ENCODE assay signal across 12 mouse cellular contexts in the genomic region with DNA sequence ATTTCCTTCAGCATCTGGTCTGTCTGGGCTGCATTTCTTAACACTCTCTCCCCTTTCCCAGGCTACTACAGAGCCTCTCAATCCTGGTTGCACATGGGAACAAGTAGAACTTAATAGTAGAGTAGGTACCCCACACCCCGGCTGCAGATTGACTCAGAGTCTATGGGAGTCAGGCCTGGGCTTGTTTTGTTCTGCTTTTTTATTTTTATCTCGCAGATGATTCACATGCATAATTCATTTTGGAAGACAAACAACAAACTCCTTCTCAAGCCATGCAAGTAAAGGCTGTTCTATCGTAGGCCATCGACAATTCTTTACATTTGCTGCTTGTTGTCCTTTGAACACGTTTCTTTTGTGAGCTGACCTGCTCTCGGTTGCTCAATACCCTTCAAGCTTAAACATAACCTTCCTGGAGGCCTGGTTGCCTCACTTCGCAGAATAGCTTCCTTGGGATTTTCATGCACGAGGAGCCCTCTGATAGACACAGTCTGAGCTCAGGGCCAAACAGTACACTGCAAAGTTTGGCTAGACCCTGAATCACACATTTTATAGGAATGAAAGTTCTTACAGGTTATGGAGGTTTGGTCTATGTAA. TPM values are rescaled to one million over a fixed set of nuclear protein-coding genes. Genes with fewer than 3 reads are reported as not detected.
DNase-seq lines count a peak whose midpoint lies in the region; TF ChIP-seq lines count a peak whose summit lies in the region.
"Had no signal": no experiment of that assay in that cellular context is flagged by ENCODE, and none has a peak within 500 bp of the region (broad histone marks: within the 10 kb centered on the region; RNA-seq: fewer than 3 reads in every experiment).

No protein-coding gene starts in this region.

- no peaks in the 10 kb centered on the region for H3K36me3 ChIP-seq in testis, adult 2 months (ENCODE audit: control insufficient read depth, insufficient read depth, low read length)
- no peaks in the 10 kb centered on the region for H3K36me3 ChIP-seq in forebrain, embryonic 10.5 days (replicated peaks)
- H3K36me3 ChIP-seq: embryonic facial prominence, embryonic 12.5 days had no signal

- H3K4me3 ChIP-seq in testis, adult 2 months (ENCODE audit: control insufficient read depth, low read depth, low read length): no peak overlapping the region
- H3K4me3 ChIP-seq in forebrain, embryonic 10.5 days: no peak overlapping the region
- H3K4me3 ChIP-seq: embryonic facial prominence, embryonic 12.5 days had no signal

- intact Hi-C loops in heart, postnatal 14 days (cut with DNase I): no loop called here

- H3K27ac ChIP-seq in testis, adult 2 months (ENCODE audit: control insufficient read depth, insufficient read depth, low read depth, low read length): peak overlapping the region; percentile 61; the same call in 1 of the 2 replicates
- H3K27ac ChIP-seq in forebrain, embryonic 10.5 days: no peak overlapping the region
- H3K27ac ChIP-seq: embryonic facial prominence, embryonic 12.5 days; left cerebral cortex, adult 2 months had no signal

- peaks cover 5% of the 10 kb centered on the region; the same call in 1 of the 2 replicates for H3K4me1 ChIP-seq in testis, adult 2 months (ENCODE audit: control insufficient read depth, insufficient read depth, low read length)
- peaks cover 24% of the 10 kb centered on the region for H3K4me1 ChIP-seq in forebrain, embryonic 10.5 days

- peak; percentile 63 for DNase-seq in heart, adult 11 months
- no peak for DNase-seq in heart, adult 9 months (ENCODE audit: low spot score in 2 of 2)
- DNase-seq in testis, postnatal 10 days (ENCODE audit: low spot score): no peak
- peak; percentile 62 for DNase-seq in fibroblast of lung, adult 2 months (ENCODE audit: low read depth)
- DNase-seq in telencephalon, adult 2 months (ENCODE audit: low read depth, low spot score): peak; percentile 47
- DNase-seq in forebrain, embryonic 10.5 days (ENCODE audit: extremely low spot score, low spot score): no peak
- DNase-seq in heart, postnatal 14 days: no peak
- DNase-seq: cerebellum, adult 2 months; heart, postnatal 4 days had no signal

- no peaks in the 10 kb centered on the region for H3K9me3 ChIP-seq in forebrain, embryonic 10.5 days
- H3K9me3 ChIP-seq: embryonic facial prominence, embryonic 12.5 days had no signal

- TF ChIP-seq CTCF in testis, adult 2 months (IDR thresholded peaks at IDR 0.05; ENCODE audit: control insufficient read depth, insufficient read depth, insufficient replicate concordance, low read depth, low read length): no peak

- TF ChIP-seq POLR2A in testis, adult 2 months (IDR thresholded peaks at IDR 0.05; ENCODE audit: control insufficient read depth, low read depth, low read length): no peak

- H3K27me3 ChIP-seq in testis, adult 2 months (ENCODE audit: control insufficient read depth, insufficient read depth, low read length): no peaks in the 10 kb centered on the region
- peaks cover 14% of the 10 kb centered on the region for H3K27me3 ChIP-seq in forebrain, embryonic 10.5 days (ENCODE audit: poor library complexity, severe bottlenecking)
- H3K27me3 ChIP-seq: embryonic facial prominence, embryonic 12.5 days had no signal

- WGBS in forebrain, embryonic 10.5 days: 83% methylated on average over 8 of the region's 8 CpGs

RNA-seq across cellular contexts. Expression of a gene that starts 1.2 kb away (rescaled TPM):
- polyA plus RNA-seq in testis, adult 2 months (2012; rRNA removed): 2.6 and 2.9 TPM in 2 replicates
- 3.8 and 4.0 TPM in 2 replicates for polyA plus RNA-seq in forebrain, embryonic 10.5 days (2016; fragmentation: Nextera tagmentation; extraction: Ambion mirVana)
- total RNA-seq in heart, postnatal 14 days (2021): 1 to 10 TPM; 2.7 TPM

RNA-seq across cellular contexts. Expression of a gene that starts 1.4 kb away (rescaled TPM):
- polyA plus RNA-seq in testis, adult 2 months (2012; rRNA removed): 2.4 and 2.5 TPM in 2 replicates
- 0.80 and 1.3 TPM in 2 replicates for polyA plus RNA-seq in forebrain, embryonic 10.5 days (2016; fragmentation: Nextera tagmentation; extraction: Ambion mirVana)
- total RNA-seq in heart, postnatal 14 days (2021): under 1 TPM; 0.49 to 0.74 TPM

Comparison
In these comparisons a context has a peak if more than half of its experiments do, and no peak if none do; other contexts are left out.
1. DNase-seq: peak in heart, adult 11 months (single experiment), fibroblast of lung, adult 2 months (single experiment) and telencephalon, adult 2 months (single experiment); none in heart, adult 9 months (0 of 2), testis, postnatal 10 days (single experiment), forebrain, embryonic 10.5 days (single experiment) and heart, postnatal 14 days (0 of 2).